Mouse (Mus musculus) monocyte, adult 59 days (primary cell): Measurements from ENCODE around the gene Egfr. TPM values are rescaled to one million over a fixed set of nuclear protein-coding genes. Genes with fewer than 3 reads are reported as not detected.

Experiments
- total RNA-seq, 2 experiments: library from RNA; stranded (reverse); gene quantifications; one replicate each; pipeline ENCODE4 v1.2.4; 2023

The Egfr gene
- total RNA-seq = under 1 TPM; 0.12 to 0.18 TPM

DNA sequence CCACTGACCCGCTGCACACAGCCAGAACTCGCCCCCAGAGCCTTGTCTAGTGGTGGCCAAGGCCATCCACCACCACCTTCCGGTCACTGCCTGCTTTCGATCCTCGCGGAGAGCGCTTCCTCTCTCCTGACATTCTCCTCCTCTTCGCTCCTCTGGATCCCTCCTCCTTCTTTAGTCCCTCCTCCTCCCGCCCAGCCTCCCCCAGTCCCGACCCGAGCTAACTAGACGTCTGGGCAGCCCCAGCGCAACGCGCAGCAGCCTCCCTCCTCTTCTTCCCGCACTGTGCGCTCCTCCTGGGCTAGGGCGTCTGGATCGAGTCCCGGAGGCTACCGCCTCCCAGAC lies at the start of gene Egfr:
TSS of gene Egfr (plus strand) at position 197 of the 342 bp plus-strand sequence.

DNA sequence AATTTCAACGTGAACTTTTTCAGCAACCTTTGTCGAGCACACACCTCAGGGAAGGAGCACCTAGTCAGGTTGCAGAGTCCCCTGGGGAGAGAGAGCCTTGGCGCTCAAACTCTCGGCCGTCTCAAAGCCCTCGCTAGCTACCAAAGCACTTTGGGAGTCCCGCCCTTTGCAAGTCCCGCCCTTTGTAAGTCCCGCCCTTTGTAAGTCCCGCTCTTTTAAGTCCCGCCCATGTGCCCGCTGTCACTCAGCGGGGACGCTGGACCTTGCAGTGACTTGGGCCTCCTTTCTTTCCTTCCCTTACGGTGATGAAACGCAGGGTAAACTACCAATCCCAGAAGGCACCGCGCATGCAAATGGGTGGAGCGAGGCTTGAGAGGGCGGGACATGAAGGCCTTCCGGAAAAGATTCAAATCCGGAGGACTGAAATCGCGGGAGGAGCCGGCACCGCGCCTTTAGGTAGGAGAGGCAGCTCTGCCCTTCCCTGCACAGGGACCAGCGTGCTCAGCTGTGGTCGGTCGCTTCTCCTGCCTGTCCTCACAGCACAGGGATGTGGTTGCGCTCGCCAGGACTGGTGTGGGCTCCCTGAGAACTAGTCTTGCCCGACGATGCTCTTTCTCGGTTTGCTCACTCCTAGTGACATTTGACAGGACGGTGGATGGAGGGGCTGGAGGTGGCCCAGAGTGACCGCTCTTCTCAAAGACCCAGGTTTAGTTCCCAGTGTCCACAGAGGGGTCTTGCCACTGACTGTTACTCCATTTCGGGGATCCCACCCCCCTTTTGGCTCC lies 199.2 kb downstream of the Egfr start, which contains the start of gene Fbxo48:
TSS of gene Fbxo48 (plus strand) at position 400 of the 785 bp plus-strand sequence.

Other genes with a start within 250 kb of the Egfr start
- gene Sec61g, start 243.7 kb upstream of the Egfr start, total RNA-seq = 10 to 100 TPM; 15.2 to 20.2 TPM
- 1 to 10 TPM; 1.3 to 1.5 TPM for gene Fbxo48, start 199.2 kb downstream of the Egfr start, total RNA-seq